Mouse (Mus musculus) embryo, embryonic 10 days (tissue): Measurements from ENCODE around the gene Krt42.
"Not testable (repeated sequence)": the region's sequence is repeated elsewhere in the genome, so short reads cannot be mapped to it uniquely, and the experiment has no call there.

ENCODE experiments used
- DNase-seq: peaks from one replicate; pipeline ENCODE4 v3.0.0-alpha.2; 2015; ENCODE audit warnings: low spot score

Krt42 gene

DNA sequence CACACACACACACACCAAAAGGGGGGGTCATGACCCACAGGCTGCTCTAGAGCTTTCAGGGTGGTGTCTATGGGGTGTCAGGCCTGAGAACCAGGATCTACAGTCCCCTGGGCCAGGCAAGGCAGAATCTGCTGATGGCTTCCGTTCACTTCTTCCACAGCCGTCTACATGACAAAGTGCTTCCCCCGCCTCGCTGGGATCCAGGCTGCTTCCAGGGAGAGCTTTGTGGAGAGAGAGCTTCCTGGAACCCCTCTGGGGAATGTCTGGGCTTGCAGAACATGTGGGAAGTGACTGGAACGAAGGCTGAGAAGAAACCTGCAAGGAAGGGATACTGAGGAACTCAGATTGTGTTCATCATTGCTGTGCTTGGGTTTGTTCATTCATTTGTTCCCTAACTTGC is 9.1 kb upstream of the Krt42 start:
- DNase-seq = no peak

DNA sequence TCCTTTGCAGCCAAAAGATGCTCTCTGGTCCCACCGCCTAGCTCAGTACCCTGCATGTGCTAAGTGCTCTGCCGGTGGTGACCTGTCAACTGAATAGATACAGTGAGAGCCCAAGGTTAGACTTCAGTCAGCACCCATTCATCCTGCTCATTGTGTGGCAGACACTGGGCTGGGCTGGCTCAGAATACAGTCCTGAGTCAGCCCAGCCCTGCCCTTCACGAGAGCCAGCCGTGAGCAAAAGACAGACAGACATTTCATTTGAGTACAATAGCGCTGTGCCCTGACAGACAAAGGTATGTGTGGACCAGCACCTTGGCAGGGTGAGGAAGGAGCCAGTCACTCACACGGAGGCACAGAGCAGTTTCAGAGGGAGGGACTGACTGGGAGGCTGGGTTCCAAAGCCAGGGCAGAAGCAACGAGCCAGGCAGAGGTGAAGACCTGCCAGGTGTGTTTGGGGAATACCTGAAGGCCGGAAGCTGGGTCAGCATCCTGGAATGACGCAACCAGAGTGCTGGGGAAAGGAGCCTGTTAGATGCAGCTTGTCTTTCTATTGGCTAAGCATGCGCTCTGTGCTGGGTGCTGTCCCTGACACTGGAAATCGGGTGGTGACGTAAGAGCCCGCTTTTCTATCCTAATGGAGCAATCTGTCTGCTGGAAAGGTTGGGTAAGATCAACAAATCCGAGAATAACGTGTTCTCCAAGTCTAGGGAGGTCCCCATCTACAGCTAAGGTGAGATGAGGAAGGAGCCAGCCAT is 8.2 kb upstream of the Krt42 start:
- no peak for DNase-seq

DNA sequence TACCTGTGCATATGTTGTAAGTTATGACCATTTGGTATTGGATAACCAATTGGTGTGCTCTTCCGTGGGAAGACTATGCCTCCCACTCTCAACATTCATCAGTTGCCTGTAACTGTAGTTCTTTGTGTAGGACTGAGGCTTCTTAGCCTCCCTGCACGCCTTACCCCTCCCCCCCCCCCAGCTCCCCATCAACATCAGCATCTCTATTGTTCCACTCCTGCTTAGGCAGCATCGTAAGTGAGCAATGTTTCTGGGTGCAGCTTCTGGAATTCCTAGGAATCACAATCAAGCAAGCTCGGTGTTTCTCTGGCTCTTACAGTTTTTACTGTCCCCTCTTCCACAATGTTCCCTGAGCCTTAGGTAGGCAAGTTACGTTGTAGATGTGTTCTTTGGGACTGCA is 5.8 kb upstream of the Krt42 start:
- DNase-seq = no peak

DNA sequence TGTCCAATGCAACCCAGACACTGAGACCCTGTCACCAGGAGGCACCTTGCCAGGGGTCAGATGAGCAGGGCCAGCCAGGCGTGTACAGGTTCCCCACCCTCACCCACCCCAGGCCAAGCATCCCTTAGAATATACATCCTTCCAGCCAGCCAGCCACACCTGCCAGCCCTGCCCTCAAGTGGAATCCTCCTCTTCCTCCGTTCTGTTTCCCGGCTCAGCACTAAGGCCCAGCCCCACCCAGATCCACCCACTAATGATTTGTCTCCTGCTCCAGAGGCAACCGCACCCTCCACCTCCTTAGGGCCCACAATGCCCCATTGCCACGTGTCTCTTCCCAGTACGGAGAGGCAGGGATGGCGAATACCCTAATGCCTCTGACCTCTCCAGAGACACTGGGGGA is 5.0 kb upstream of the Krt42 start:
- no peak for DNase-seq

DNA sequence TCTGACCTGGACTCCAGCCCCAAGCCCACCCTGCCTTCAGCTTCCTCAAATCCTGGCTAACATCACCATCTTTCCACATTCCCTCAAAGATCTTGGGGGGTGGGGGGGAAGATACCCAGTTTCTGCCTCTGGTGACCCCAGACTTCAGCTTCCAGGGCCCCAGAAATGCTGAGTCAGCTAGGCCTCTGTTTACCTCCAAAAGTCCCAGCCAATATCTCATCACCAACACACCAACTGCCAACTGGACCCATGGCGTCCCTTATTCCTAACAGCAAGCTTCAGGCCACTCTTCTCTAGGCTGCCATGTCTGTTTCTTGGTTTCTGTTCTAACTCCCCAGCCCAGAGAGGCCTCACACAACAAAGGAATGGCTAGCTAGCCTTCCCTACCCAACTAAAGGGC is 2.2 kb upstream of the Krt42 start:
- no peak for DNase-seq

DNA sequence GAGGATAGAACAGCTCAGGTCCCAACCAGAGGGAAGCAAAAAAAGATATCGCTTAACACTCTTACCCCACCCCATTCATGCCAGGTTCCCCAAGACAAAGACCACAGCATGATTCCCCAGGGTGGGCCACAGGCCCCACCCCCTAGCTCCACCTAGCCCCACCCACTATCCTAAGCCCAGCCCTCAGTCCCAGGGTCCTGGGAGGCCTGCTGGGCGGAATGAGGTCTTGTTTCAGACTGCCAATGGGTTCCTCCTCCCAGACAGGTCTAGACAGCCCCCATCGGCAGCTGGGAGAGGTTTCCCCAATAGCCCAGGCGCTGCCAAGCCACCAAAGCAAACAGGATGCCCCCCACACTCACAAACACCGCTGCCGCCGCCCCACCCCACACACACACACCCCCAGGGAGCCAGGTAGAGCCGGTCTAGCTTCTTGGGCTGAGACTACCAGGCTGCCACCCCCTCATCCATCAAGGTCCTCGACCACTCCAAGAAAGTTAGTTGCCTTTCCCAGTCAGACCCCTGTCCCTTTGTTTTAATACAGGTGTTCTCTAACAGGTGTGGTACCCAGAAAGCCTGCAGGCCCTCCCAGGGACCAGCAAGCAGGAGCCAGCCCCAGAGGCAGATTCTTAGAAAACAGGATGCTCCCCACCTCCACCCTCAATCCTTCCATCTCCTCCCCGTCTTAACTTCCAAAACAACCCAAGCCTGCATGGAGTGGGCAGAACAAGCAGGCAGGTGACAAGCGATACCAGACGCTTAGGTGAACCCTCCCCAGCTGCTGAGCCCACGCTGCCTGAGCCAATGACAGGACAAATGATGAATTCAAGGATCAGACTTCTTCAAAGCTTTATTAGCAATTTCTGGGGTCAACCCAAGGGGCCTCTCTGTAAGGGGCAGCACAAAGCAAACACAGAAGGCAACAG is 7.4 kb downstream of the Krt42 start:
- no peak for DNase-seq

DNA sequence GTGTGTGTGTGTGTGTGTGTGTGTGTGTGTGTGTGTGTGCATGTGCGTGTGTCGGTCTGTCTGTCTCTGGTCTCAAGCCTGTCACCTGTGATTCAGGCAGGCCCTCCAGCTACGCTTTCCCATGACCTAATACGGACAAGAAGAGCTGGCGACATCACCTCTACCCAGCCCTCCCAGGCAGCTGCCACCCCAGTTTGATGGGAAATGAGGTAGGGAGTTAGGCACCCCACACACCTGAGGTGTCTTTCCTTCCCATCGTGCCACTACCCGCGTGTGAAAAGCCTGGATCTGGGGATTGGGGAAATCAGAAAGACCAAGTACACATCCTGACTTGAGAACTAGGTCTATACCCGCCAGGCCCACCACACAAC is 8.5 kb downstream of the Krt42 start:
- no peak for DNase-seq

DNA sequence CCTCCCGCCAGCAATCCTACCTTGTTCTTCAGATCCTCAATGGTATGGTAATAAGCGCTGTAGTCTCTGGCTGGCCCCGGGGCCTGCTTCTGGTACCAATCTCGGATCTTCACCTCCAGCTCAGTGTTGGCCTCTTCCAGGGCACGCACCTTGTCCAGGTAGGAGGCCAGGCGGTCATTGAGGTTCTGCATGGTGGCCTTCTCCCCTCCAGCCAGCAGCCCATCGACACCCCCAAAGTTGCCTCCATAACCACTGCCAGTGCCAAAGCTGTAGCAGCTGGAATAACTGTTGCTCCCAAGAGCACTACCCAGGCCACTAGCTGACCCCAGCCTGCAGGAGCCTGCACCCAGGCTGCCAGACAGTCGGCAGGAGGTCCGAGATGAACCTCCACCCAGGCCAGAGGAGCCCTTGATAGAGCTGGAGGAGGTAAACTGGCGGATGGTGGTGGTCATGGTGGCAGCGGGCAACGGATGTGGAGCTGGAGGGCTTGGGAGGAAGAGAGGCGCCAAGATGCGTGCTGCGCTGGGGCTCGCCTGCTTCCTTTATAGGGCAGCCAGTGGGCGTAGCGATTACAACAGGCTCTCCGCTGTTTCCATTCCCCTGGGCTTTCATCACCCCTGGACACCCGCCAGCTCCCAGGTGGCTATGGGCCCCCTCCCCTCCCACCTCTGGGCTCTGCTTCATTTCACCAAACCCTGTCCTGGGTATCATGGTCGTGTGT is 9.0 kb downstream of the Krt42 start, which contains the start of gene Krt17:
Gene Krt17 (minus strand): TSS at position 516 of the 721 bp plus-strand sequence.
- no peak for DNase-seq

DNA sequence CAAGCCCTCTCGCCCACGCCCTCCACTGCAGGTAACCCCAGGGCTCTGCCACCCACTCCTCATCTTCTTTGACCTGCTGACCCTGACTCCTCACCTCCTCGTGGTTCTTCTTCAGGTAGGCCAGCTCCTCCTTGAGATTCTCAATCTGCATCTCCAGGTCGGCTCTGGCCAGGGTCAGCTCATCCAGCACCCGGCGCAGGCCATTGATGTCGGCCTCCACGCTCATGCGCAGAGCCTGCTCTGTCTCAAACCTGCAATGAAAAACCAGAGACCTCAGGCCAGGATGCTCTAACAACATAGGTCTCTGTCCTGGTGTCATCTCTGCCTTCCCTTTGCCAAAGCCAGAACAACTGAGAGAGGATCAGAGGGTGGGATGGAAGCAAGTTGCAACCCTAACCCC is 10.6 kb downstream of the Krt42 start:
- no peak for DNase-seq

DNA sequence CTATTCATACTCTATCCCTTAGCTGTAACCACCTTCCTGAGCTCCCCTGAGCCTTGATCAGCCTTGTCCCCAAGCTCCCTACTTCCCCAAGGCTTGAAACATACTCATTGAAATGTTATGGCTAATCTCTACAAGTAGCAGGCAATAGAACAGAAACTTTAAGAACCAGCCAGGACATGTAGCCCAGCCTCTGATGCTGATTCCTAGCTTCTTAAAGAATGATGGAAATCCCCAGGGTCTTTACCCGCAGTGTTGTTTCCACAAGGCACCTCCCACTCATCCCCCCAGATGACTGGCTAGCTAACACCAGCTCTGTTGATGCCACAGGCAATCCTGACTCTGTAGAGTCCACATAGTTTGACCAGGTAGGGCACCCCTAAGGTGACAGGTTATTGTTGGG is 11.7 kb downstream of the Krt42 start:
- no peak for DNase-seq

DNA sequence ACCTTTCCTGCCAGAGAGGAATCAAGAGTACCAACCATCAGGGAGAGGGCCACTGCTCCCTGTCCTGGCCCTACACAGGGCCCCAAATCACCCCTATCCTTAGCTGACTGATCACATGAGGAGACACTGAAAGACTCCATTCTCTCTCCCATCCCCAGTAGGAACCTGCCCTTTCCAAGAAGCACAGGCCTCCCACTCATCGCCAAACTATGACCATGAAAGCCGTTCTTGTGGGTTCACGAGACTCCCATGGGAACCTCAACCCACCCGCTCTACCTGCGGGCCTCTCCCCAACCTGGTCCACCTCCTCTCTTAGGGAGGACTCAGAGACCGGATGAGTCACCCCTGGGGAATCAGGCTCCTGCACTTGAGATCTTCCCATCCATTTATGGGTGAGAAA is 14.2 kb downstream of the Krt42 start:
- DNase-seq = no peak

DNA sequence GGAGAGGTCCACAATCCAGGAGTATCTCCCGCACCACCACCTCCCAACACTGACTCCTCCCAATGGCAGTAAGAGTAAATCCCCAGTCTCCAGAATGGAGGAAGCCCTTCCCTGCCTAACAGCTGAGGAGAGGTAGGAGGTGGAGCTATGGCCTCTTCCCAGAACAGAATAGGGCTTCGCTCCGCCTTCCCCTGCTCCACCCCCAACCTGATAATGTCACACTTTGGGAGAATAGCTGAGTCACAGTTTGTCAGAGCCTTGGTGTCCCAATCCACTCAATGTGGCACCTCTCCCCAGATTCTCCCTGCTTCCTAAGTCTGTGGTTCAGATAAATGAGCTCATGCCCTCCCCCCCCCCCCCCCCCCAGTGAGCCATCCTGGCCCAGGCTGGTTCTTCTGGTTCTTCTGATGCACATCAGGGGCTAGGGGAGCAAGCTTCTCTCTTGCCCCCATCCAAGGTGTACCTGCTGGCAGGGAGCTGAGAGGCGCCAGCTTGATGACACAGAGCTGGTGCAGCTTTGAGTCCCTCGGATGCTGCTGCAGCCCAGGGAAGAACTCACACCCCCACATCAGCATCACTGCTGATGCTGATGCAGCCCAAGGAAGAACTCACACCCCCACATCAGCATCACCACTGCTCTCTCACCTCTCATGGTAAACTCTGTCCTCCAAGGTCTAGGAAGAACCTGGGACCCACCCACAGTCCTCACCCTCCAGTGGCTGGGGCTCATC is 15.1 kb downstream of the Krt42 start:
- no peak for DNase-seq

DNA sequence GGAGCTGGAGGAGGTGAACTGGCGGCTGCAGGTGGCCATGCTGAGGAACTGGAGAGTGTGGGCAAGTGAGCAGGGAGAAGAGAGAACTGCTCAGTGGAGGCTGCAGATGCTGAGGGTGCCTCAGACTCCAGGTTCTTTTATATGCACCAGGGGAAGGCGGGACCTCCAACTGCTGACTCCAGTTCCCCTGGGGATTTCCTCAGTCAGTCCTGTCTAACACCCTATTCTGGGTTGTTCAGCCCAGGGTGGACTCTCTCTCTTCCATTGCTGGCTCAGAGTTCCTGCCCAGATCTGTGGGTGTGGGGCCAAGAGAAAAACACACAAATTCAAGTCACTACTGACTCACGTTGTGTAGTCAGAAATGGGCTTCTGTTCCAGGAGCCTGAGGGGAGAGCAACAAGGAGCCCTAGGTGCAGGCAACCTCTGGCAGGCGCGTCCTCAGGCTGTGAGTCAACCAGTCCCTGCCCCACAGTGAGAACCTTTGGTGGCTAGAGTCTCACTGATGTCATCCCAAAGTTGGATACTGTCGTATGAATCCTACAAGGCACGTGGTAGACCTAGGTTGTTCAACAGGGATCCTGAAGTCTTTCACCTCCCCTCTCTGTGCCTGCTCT is 20.7 kb downstream of the Krt42 start, which contains the start of gene Krt16:
Gene Krt16 (minus strand): TSS at position 51 of the 614 bp plus-strand sequence.
- no peak for DNase-seq

DNA sequence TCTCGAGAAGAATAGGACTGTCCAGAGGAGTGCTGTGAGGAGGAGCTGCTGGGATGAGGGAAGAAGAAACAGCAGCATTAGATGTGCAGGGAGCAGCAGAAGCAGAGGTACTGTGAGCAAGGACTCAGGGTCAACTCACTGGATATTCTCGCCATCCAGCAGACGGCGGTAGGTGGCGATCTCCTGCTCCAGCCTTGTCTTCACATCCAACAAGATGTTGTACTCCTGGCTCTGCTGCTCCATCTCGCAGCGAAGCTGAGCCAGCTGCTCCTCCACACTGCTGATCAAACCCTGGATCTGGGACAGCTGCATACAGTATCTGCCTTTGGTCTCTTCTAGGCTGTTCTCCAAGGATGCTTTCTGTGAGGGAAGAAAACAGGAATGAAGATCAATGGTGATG is 23.2 kb downstream of the Krt42 start:
- DNase-seq = not testable (repeated sequence)

DNA sequence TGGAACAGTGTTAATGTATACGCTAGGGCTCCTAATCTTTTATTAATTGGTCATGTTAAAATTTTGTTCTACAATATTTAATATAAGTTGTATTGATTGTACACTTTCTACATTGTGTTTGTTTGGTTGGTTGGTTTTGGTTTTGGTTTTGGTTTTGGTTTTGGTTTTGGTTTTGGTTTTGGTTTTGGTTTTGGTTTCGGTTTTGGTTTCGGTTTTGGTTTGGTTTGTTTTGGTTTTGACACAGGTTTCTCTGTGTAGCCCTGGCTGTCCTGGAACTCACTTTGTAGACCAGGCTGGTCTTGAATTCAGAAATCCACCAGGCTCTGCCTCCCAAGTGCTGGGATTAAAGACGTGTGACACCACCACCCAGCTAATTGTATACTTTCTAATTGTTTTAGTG is 29.4 kb downstream of the Krt42 start:
- not testable (repeated sequence) for DNase-seq

DNA sequence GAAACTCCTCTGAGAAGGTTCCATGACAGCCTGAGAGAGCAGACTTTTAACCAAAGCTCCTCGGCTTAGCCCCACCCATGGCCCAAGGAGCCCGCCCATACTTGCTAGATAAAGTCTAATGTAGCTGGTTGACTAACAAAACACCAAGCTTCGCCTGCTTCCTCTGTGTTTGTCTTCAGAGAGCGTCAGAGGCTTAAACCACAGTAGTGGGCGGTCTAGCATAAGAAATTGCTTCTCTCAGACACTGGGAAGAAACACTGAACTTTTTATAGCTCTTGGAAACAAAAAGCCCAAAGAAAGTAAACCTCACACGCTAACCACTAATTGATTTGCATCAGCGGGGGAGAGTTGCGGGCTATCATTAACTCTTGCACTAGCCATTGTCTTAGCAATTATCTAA is 47.9 kb downstream of the Krt42 start:
- DNase-seq = no peak

DNA sequence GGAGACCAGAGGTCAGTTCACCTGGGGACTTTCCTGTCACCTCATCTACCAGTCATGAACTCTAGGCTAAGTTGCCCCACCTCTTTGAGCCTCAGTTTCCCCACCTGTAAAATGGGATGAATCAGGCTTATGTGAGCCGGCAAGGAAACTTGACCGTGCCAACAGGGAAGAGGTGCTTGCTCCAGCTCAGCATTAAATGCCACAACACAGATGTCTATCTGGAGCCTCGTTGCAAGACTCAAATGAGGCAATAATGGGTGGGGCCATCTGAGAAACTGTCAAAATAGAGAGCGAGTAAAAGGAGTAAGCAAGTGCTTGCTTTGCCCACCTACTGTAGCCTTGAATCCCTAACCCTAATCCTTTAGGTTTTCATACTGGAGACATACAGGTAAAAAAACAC is 50.4 kb downstream of the Krt42 start:
- no peak for DNase-seq
